Mouse (Mus musculus) myocyte (in vitro differentiated cells): ENCODE results near the gene Pitpnb.

ENCODE experiments used
- CEBPB ChIP-seq: IDR thresholded peaks from 2 replicates; pipeline ENCODE4 v1.6.1; 2011; ENCODE audit warnings: mild to moderate bottlenecking, moderate library complexity; ENCODE audit not compliant: poor library complexity, insufficient read depth, severe bottlenecking
- E2F4 ChIP-seq: IDR thresholded peaks from one replicate; pipeline ENCODE4 v1.6.1; 2011; ENCODE audit warnings: mild to moderate bottlenecking, control low read depth, moderate library complexity; ENCODE audit not compliant: insufficient read depth
- MAX ChIP-seq: IDR thresholded peaks from one replicate; pipeline ENCODE4 v1.6.1; 2011; ENCODE audit warnings: low read depth, mild to moderate bottlenecking, control low read depth
- MYOD1 ChIP-seq, 3 experiments: IDR thresholded peaks; one replicate each; pipeline ENCODE4 v1.6.1; 2011; ENCODE audit warnings: control low read depth in 2 of 3, low read depth in 2 of 3, mild to moderate bottlenecking in 2 of 3, moderate library complexity in 1 of 3; ENCODE audit not compliant: insufficient read length in 2 of 3, control insufficient read depth in 1 of 3
- POLR2A ChIP-seq: IDR thresholded peaks from one replicate; pipeline ENCODE4 v1.6.1; 2011; ENCODE audit warnings: low read depth, mild to moderate bottlenecking, control low read depth, moderate library complexity; ENCODE audit not compliant: insufficient read length
- POLR2AphosphoS2 ChIP-seq: IDR thresholded peaks from one replicate; pipeline ENCODE4 v1.6.1; 2011; ENCODE audit warnings: low read depth, control low read depth; ENCODE audit not compliant: insufficient read length
- REST ChIP-seq: IDR thresholded peaks from one replicate; pipeline ENCODE4 v1.6.1; 2011; ENCODE audit warnings: mild to moderate bottlenecking, control low read depth, moderate library complexity; ENCODE audit not compliant: insufficient read depth, insufficient read length
- TCF12 ChIP-seq: IDR thresholded peaks from one replicate; pipeline ENCODE4 v1.6.1; 2011; ENCODE audit warnings: mild to moderate bottlenecking, control low read depth; ENCODE audit not compliant: poor library complexity, insufficient read depth, severe bottlenecking
- TCF3 ChIP-seq: IDR thresholded peaks from one replicate; pipeline ENCODE4 v1.6.1; 2011; ENCODE audit warnings: low read depth, control low read depth; ENCODE audit not compliant: insufficient read length
- USF1 ChIP-seq: IDR thresholded peaks from one replicate; pipeline ENCODE4 v1.6.1; 2011; ENCODE audit warnings: low read depth, mild to moderate bottlenecking, control low read depth, moderate library complexity

GRCm38 (mm10) chr5:111396199-111396598 is 65.6 kb downstream of the Pitpnb start:
- no peak for TF ChIP-seq TCF3
- TF ChIP-seq POLR2A: no peak
- TF ChIP-seq E2F4: no peak
- TF ChIP-seq USF1: no peak
- no peak for TF ChIP-seq CEBPB
- no peak for TF ChIP-seq TCF12
- TF ChIP-seq REST: no peak
- TF ChIP-seq POLR2AphosphoS2: no peak
- TF ChIP-seq MAX: no peak
- TF ChIP-seq MYOD1 (IDR thresholded peaks at IDR 0.05; ENCODE audit: control insufficient read depth in 1 of 3, insufficient read length in 2 of 3, low read depth in 2 of 3): no peak
